Mouse (Mus musculus) stomach, postnatal 0 days (tissue): Measurements from ENCODE around the gene Hsf5.

Experiments
- CTCF ChIP-seq: IDR thresholded peaks from 2 replicates; pipeline ENCODE4 v1.5.1; 2016; ENCODE audit warnings: antibody characterized with exemption, low read depth, mild to moderate bottlenecking, moderate library complexity
- EP300 ChIP-seq: optimal IDR thresholded peaks from 2 replicates; pipeline ENCODE3; 2016; ENCODE audit warnings: antibody characterized with exemption

- TF ChIP-seq EP300 (no peak), CTCF (no peak)
Measured at GRCm38 (mm10) chr11:87701108-87701507, 84.1 kb downstream of the Hsf5 start.
